Mouse (Mus musculus): ENCODE measurements around the gene Dcp1a. TPM values are rescaled to one million over a fixed set of nuclear protein-coding genes. Genes with fewer than 3 reads are reported as not detected.
"Not testable (repeated sequence)": the region's sequence is repeated elsewhere in the genome, so short reads cannot be mapped to it uniquely, and the experiment has no call there.

Gene Dcp1a
- total RNA-seq, 4 experiments from 2014 or later = 20.2 to 25.2 (median 24.3) TPM

GRCm38 (mm10) chr14:30519323-30519722 is 40.0 kb downstream of the Dcp1a start:
- no peak for DNase-seq (ENCODE audit: low spot score in 2 of 2)

- DNase-seq (ENCODE audit: low spot score in 2 of 2) = peak in 1 of 2 experiments; percentile 58
Observed at GRCm38 (mm10) chr14:30523356-30523755, 44.0 kb downstream of the Dcp1a start.

GRCm38 (mm10) chr14:30528392-30528791 is 49.1 kb downstream of the Dcp1a start:
- no peak for DNase-seq (ENCODE audit: low spot score in 2 of 2)

- DNase-seq (ENCODE audit: low spot score in 2 of 2) = no peak
Observed at GRCm38 (mm10) chr14:30528961-30529360, 49.6 kb downstream of the Dcp1a start.

GRCm38 (mm10) chr14:30529454-30529853 is 50.1 kb downstream of the Dcp1a start:
- DNase-seq (ENCODE audit: low spot score in 2 of 2) = no peak

GRCm38 (mm10) chr14:30530726-30531269 is 51.5 kb downstream of the Dcp1a start:
- no peak for DNase-seq (ENCODE audit: low spot score in 2 of 2)

- DNase-seq (ENCODE audit: low spot score in 2 of 2) = no peak
Observed at GRCm38 (mm10) chr14:30531431-30531830, 52.1 kb downstream of the Dcp1a start.

- no peak for DNase-seq (ENCODE audit: low spot score in 2 of 2)
Observed at GRCm38 (mm10) chr14:30531896-30532295, 52.6 kb downstream of the Dcp1a start.

- no peak for DNase-seq (ENCODE audit: low spot score in 2 of 2)
Observed at GRCm38 (mm10) chr14:30533780-30534450, 54.6 kb downstream of the Dcp1a start.

GRCm38 (mm10) chr14:30541541-30541940 is 62.2 kb downstream of the Dcp1a start:
- DNase-seq (ENCODE audit: low spot score in 2 of 2) = peak; percentile 40 to 75

- DNase-seq (ENCODE audit: low spot score in 2 of 2) = not testable (repeated sequence)
Observed at GRCm38 (mm10) chr14:30543331-30543730, 64.0 kb downstream of the Dcp1a start.

- peak; percentile 63 to 84 for DNase-seq (ENCODE audit: low spot score in 2 of 2)
Observed at GRCm38 (mm10) chr14:30548131-30548720, 68.9 kb downstream of the Dcp1a start, which contains the start of gene Tkt. Gene Tkt, plus strand, starts transcription at chr14:30548359.

- peak; percentile 88 to 93 for DNase-seq (ENCODE audit: low spot score in 2 of 2)
Observed at GRCm38 (mm10) chr14:30548965-30549776, 69.8 kb downstream of the Dcp1a start.

GRCm38 (mm10) chr14:30549777-30550149 is 70.4 kb downstream of the Dcp1a start:
- no peak for DNase-seq (ENCODE audit: low spot score in 2 of 2)

- no peak for DNase-seq (ENCODE audit: low spot score in 2 of 2)
Observed at GRCm38 (mm10) chr14:30550232-30551070, 71.1 kb downstream of the Dcp1a start.

- DNase-seq (ENCODE audit: low spot score in 2 of 2) = no peak
Observed at GRCm38 (mm10) chr14:30551509-30551908, 72.2 kb downstream of the Dcp1a start.

GRCm38 (mm10) chr14:30551981-30552380 is 72.6 kb downstream of the Dcp1a start:
- no peak for DNase-seq (ENCODE audit: low spot score in 2 of 2)

GRCm38 (mm10) chr14:30553185-30553584 is 73.8 kb downstream of the Dcp1a start:
- no peak for DNase-seq (ENCODE audit: low spot score in 2 of 2)

- no peak for DNase-seq (ENCODE audit: low spot score in 2 of 2)
Observed at GRCm38 (mm10) chr14:30556651-30557050, 77.3 kb downstream of the Dcp1a start.

- DNase-seq (ENCODE audit: low spot score in 2 of 2) = no peak
Observed at GRCm38 (mm10) chr14:30557730-30558129, 78.4 kb downstream of the Dcp1a start.

- DNase-seq (ENCODE audit: low spot score in 2 of 2) = no peak
Observed at GRCm38 (mm10) chr14:30559321-30559850, 80.1 kb downstream of the Dcp1a start.

Data from left cerebral cortex, adult 8-10 months (tissue).